Mouse (Mus musculus): ENCODE measurements around the gene Sertad1.

GRCm38 (mm10) chr7:27491856-27492255 lies 5.1 kb downstream of the Sertad1 start:
- no peak for TF ChIP-seq CTCF (conservative IDR thresholded peaks at IDR 0.05; ENCODE audit: low read length)
- TF ChIP-seq NANOG (IDR thresholded peaks at IDR 0.05; ENCODE audit: borderline replicate concordance, low read length) = no peak
- TF ChIP-seq POU5F1 (IDR thresholded peaks at IDR 0.05; ENCODE audit: borderline replicate concordance, low read length) = no peak
